Mouse (Mus musculus) layer of hippocampus, postnatal 36 days (tissue): ENCODE results near the gene Ewsr1. TPM values are rescaled to one million over a fixed set of nuclear protein-coding genes. Genes with fewer than 3 reads are reported as not detected.
A peak's percentile ranks its signal among the peaks of the same experiment; 100 is the strongest.
"Not testable (repeated sequence)": the region's sequence is repeated elsewhere in the genome, so short reads cannot be mapped to it uniquely, and the experiment has no call there.

Experiments used
- DNase-seq, 2 experiments: peaks; one replicate each; pipeline ENCODE4 v3.0.0; 2022
- total RNA-seq, 2 experiments: library from RNA; stranded (reverse); gene quantifications; 2 replicates each; pipeline ENCODE4 v1.2.3; 2021

Gene Ewsr1
- total RNA-seq, 2 experiments from 2014 or later = 319 to 373 TPM

DNA sequence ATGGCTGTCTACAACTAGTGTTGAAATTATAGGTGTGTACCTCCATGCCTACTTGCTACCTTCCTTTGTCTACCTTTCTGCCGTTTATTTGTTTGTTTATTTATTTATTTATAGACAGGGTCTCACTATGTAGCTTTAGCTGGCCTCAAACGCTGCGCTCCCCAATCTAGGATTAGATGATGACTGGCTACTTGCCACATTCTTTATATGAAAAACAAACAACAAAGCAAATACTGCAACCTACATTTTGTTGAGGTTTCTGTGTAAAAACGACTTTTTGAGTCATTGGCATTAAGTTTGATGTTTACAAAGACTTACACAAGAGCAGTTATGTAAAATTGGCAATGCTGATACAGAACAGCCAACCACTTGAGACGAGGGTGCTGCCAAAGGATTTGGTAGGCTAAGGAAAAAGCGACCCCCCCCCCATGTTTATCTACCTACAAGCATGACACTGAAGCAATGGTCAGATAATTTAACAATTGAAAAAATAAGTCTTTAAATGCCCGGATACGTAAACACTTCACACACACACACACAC is 2.5 kb downstream of the Ewsr1 start:
- DNase-seq = no peak

DNA sequence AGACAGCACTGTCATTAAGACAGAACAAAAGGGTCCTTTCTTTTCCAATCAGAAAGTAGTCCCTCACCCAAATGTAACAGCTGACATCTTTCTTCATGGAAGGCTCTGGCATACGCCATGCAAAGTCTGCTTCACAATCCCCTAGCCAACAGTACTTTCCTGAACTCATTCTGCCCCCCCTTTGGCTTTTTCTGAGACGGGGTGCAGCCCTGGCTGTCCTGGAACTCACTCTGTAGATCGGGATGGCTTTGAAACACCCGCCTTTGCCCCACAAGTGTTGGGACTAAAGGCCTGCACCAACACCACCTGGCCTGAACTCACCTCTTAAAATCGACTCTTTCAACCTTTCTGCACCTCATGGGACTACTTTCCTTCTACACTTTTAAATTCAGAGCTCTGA is 3.2 kb downstream of the Ewsr1 start:
- no peak for DNase-seq

DNA sequence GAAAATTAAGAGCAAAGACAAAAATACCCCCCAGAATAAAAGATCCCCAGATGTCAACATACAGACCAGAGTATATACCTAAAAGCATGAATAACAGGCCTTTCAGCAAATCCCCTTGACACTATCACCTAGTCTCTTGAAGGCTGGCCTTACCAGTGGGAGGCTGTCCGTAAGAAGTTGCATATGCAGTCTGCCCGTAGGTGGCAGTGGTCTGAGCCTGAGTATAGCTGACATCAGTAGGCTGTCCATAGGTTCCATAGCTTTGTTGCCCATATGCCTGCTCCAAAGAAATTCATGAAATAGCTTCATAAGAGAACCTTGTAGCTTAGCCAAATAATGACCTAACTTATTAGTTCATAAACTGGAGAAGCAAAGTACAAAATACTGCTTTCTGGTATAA is 7.4 kb downstream of the Ewsr1 start:
- DNase-seq = no peak

GRCm38 (mm10) chr11:5089147-5089546 is 9.9 kb downstream of the Ewsr1 start:
- no peak for DNase-seq

- not testable (repeated sequence) for DNase-seq
Measured at GRCm38 (mm10) chr11:5076843-5077242, 22.2 kb downstream of the Ewsr1 start.

DNA sequence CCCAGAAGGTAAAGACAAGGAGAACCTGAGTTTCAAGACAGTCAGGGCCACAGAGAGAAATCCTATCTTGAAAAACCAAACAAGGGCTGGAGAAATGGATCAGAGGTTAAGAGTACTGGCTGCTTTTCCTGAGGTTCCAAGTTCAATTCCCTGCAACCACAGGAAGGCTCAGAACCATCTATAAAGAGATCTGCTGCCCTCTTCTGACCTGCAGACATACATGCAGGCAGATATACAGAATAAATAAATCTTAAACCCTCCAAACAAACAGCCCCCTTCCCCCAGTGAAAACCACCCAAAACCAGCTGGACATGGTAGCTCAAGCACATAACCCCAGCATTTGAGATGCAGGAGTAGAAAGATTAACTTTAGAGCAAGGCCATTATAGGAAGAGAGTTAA is 23.3 kb downstream of the Ewsr1 start:
- no peak for DNase-seq

- DNase-seq = no peak
Measured at GRCm38 (mm10) chr11:5074882-5075281, 24.2 kb downstream of the Ewsr1 start.

GRCm38 (mm10) chr11:5068126-5068971 is 30.7 kb downstream of the Ewsr1 start:
- no peak for DNase-seq

GRCm38 (mm10) chr11:5067063-5067462 is 32.0 kb downstream of the Ewsr1 start:
- DNase-seq = no peak

GRCm38 (mm10) chr11:5065056-5065821 is 33.8 kb downstream of the Ewsr1 start, which contains the start of gene Gas2l1:
TSS of gene Gas2l1 (minus strand) at chr11:5065327.
- peak; percentile 84 to 88 for DNase-seq

- no peak for DNase-seq
Measured at GRCm38 (mm10) chr11:5064282-5065055, 34.6 kb downstream of the Ewsr1 start.

DNA sequence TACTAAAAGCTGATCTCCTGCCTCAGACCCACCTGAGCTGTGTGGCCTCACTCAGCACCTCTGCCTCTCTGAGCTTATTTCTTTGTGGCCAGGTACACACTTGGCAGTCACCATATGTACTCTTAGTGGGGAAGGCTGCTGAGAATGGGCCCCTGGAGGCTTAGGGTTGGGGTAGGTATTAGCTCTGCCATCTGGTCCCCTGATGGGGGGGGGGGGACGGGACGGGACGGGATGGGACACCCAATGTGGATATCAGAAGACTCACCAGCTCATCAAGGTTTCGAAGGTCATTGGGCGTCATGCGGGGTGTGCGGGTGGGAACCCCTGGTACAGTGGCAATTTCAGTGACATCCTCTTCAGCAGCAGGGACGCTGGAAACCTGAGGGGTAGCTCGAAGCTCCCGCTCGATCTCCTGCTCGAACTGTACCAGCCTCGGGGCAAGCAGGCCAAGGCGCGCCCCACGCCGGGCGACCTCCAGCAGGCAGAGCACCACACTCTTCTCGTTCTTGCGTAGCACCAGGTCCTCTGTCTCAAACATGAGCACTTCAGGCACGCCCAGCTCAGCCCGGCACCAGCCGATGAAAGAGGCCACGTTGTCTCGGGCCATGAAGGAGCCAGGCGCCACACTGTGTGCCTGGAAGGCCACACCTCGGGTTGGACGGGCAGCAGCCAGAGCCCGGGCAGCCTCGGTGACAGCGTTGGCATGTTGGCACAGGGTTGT is 35.3 kb downstream of the Ewsr1 start:
- DNase-seq = peak; percentile 47 to 49

DNA sequence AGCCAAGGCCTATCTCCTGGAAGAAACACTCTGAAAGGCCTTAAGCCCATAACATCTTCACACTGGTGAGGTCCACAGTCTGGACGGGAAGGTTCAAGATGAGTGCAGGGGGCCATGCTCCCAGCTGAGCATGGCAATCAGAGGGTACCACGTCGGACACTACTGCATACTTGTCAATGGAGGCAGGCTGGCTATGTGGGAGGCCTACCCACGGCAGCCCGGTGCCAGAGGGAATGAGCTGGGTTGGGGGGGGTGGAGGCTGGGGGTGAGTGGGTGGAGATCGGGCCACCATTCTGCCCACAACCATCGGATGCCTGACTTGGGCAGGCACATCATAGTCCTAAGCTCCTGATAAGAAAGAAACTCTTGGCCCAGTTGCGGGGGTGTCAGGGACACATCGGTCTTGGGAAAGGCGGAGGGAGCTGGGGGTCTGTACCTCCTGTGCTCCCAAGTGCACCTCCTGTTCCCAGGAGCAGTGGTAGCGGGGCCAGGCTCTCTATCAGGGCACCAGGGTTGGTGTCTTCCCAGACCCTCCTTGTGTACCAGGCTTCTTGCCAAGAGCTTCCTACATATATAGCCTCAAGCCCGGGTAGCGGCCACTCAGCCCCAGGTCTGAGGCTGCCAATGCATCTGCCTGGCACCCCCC is 36.1 kb downstream of the Ewsr1 start:
- no peak for DNase-seq

DNA sequence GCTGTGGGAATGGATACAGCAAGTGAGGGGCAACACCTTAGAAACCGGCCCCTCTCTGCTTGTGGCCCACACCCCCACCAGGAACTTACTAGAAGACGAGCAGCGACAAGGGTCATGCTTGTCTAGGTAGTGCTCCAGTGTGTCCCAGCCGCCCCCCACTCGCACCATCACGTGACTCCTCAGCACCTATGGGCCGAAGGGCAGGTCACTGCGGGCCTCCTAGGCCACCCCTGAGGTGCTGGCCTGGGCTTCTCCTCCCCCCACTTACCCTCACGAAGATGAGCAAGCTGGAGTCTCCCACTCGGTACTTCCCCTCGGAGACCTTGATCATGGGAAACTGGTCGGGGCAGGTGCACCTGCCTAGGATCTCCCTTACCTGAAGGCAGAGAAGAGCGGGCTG is 36.7 kb downstream of the Ewsr1 start:
- no peak for DNase-seq

- peak; percentile 95 to 96 for DNase-seq
Measured at GRCm38 (mm10) chr11:5061413-5062139, 37.5 kb downstream of the Ewsr1 start.

DNA sequence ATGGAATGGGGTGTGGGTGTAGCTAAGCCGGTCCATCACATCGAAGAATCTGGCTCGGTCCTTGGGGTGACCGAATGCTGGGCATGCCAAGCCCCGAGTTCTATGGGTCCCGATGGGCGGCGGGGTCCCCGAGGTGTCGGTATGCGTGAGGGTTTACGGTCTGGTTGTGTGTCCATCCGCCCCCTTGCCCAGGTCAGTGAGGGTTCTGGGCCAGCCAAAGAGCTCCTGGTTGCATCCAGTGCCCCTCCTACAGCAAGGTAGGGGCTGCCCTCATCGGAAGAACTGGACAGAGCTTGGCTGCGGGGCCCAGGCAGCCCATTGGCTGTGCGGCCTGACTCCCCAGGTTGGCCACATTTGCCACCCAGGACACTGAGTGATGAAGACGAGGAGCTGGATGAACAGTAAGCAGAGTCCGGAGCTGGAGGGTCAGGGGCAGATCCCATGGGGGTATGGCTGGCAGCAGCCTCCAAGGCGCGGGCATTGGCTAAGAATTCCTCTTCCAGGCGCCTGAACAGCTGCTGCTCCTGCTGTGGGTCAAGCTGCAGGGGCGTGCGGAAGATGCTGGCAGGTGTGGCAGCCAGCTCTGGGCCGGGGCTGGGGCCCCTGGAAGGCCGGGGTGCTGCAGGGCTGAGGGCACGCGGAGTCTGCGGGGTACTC is 38.2 kb downstream of the Ewsr1 start:
- DNase-seq = no peak

GRCm38 (mm10) chr11:5059704-5060156 is 39.3 kb downstream of the Ewsr1 start:
- peak; percentile 65 to 72 for DNase-seq

GRCm38 (mm10) chr11:5059230-5059629 is 39.8 kb downstream of the Ewsr1 start:
- DNase-seq = no peak

- no peak for DNase-seq
Measured at GRCm38 (mm10) chr11:5058783-5059182, 40.3 kb downstream of the Ewsr1 start.
